Mouse (Mus musculus) left cerebral cortex, postnatal 10 days (tissue): Measurements from ENCODE around the gene Cypt14. TPM values are rescaled to one million over a fixed set of nuclear protein-coding genes. Genes with fewer than 3 reads are reported as not detected.
"Not testable (repeated sequence)": the region's sequence is repeated elsewhere in the genome, so short reads cannot be mapped to it uniquely, and the experiment has no call there.

Experiments used
- DNase-seq, 2 experiments: peaks; one replicate each; pipeline ENCODE4 v3.0.0; 2021 to 2022; ENCODE audit warnings: low spot score in 2 of 2, mixed read lengths in 1 of 2; ENCODE audit errors: extremely low spot score in 1 of 2
- intact Hi-C: fragments of 180-260 bp; cut with DNase I; formaldehyde crosslinking; loops from one replicate; pipeline ENCODE4 v1.15.1; 2025
- total RNA-seq, 2 experiments: library from RNA; stranded (reverse); gene quantifications; 2 replicates each; pipeline ENCODE4 v1.2.3; 2021

Cypt14 gene
- not detected for total RNA-seq

- DNase-seq, intact Hi-C loops: not testable (repeated sequence)
Observed at GRCm38 (mm10) chrX:39863504-39863903, at the start of gene Cypt14. Cypt14 (minus strand) TSS chrX:39863604.
